Mouse (Mus musculus): Measurements from ENCODE around the gene T2. TPM values are rescaled to one million over a fixed set of nuclear protein-coding genes. Genes with fewer than 3 reads are reported as not detected.

The T2 gene
- polyA plus RNA-seq, 2 experiments, result 0.32 to 2.3 TPM

- H3K4me3 ChIP-seq (replicated peaks; ENCODE audit: low read length), result no peak overlapping the region
- no peak overlapping the region for H3K27ac ChIP-seq (replicated peaks; ENCODE audit: low read depth, low read length)
- H3K9ac ChIP-seq (ENCODE audit: low read depth, low read length, severe bottlenecking), result no peak overlapping the region
- 0 out of 2 replicates have a peak, but pooled peaks cover 7% of the 10 kb centered on the region for H3K27me3 ChIP-seq (ENCODE audit: control insufficient read depth, insufficient read depth, low read length)
- no peak for TF ChIP-seq POLR2A (IDR thresholded peaks at IDR 0.05; ENCODE audit: borderline replicate concordance, extremely low read depth, insufficient read depth, insufficient read length)
- no peaks in the 10 kb centered on the region for H3K36me3 ChIP-seq (ENCODE audit: control insufficient read depth, insufficient read depth, low read length)
- peaks cover 16% of the 10 kb centered on the region for H3K4me1 ChIP-seq (ENCODE audit: control insufficient read depth, insufficient read depth, low read length)
- DNase-seq (ENCODE audit: low spot score) (no peak), ATAC-seq (ENCODE audit: low FRiP score, low read depth) (no peak)
- H3K4me2 ChIP-seq (replicated peaks; ENCODE audit: low read depth, low read length, severe bottlenecking), result no peak overlapping the region
- no peaks in the 10 kb centered on the region for H3K9me3 ChIP-seq (ENCODE audit: control insufficient read depth, low read length)
- 4% methylated on average over 16 of the region's 16 CpGs for WGBS
Observed at GRCm38 (mm10) chr17:8408589-8409295, 53.0 kb downstream of the T2 start.

- no peak for ATAC-seq (ENCODE audit: low FRiP score, low read depth)
Observed at GRCm38 (mm10) chr17:8410330-8410729, 54.5 kb downstream of the T2 start.

GRCm38 (mm10) chr17:8413656-8414055 is 57.9 kb downstream of the T2 start:
- DNase-seq (ENCODE audit: low spot score), result no peak
- Histone ChIP-seq H3K36me3 (ENCODE audit: control insufficient read depth, insufficient read depth, low read length) (no peaks in the 10 kb centered on the region), H3K4me1 (ENCODE audit: control insufficient read depth, insufficient read depth, low read length) (peaks cover 7% of the 10 kb centered on the region), H3K9ac (ENCODE audit: low read depth, low read length, severe bottlenecking) (no peak overlapping the region), H3K27me3 (ENCODE audit: control insufficient read depth, insufficient read depth, low read length) (0 out of 2 replicates have a peak, but pooled peaks cover 7% of the 10 kb centered on the region), H3K9me3 (ENCODE audit: control insufficient read depth, low read length) (no peaks in the 10 kb centered on the region), H3K4me2 (replicated peaks; ENCODE audit: low read depth, low read length, severe bottlenecking) (no peak overlapping the region), H3K4me3 (replicated peaks; ENCODE audit: low read length) (no peak overlapping the region), H3K27ac (replicated peaks; ENCODE audit: low read depth, low read length) (no peak overlapping the region)
- ATAC-seq (ENCODE audit: low FRiP score, low read depth), result no peak
- 51% methylated on average over 5 of the region's 5 CpGs for WGBS
- no peak for TF ChIP-seq POLR2A (IDR thresholded peaks at IDR 0.05; ENCODE audit: borderline replicate concordance, extremely low read depth, insufficient read depth, insufficient read length)

More at GRCm38 (mm10) chr17:8410330-8410729, 54.5 kb downstream of the T2 start:
- no peaks in the 10 kb centered on the region for H3K9me3 ChIP-seq (ENCODE audit: control insufficient read depth, low read length)
- H3K4me1 ChIP-seq (ENCODE audit: control insufficient read depth, insufficient read depth, low read length), result peaks cover 16% of the 10 kb centered on the region
- H3K4me2 ChIP-seq (replicated peaks; ENCODE audit: low read depth, low read length, severe bottlenecking), result no peak overlapping the region
- no peak overlapping the region for H3K9ac ChIP-seq (ENCODE audit: low read depth, low read length, severe bottlenecking)
- 0 out of 2 replicates have a peak, but pooled peaks cover 7% of the 10 kb centered on the region for H3K27me3 ChIP-seq (ENCODE audit: control insufficient read depth, insufficient read depth, low read length)
- H3K27ac ChIP-seq (replicated peaks; ENCODE audit: low read depth, low read length), result no peak overlapping the region
- DNase-seq (ENCODE audit: low spot score), result no peak
- WGBS, result 85% methylated on average over 2 of the region's 2 CpGs
- H3K36me3 ChIP-seq (ENCODE audit: control insufficient read depth, insufficient read depth, low read length), result no peaks in the 10 kb centered on the region
- H3K4me3 ChIP-seq (replicated peaks; ENCODE audit: low read length), result no peak overlapping the region
- no peak for TF ChIP-seq POLR2A (IDR thresholded peaks at IDR 0.05; ENCODE audit: borderline replicate concordance, extremely low read depth, insufficient read depth, insufficient read length)

- Histone ChIP-seq H3K27ac (replicated peaks; ENCODE audit: low read depth, low read length) (no peak overlapping the region), H3K27me3 (ENCODE audit: control insufficient read depth, insufficient read depth, low read length) (no peaks in the 10 kb centered on the region), H3K4me3 (replicated peaks; ENCODE audit: low read length) (no peak overlapping the region), H3K9me3 (ENCODE audit: control insufficient read depth, low read length) (no peaks in the 10 kb centered on the region), H3K4me2 (replicated peaks; ENCODE audit: low read depth, low read length, severe bottlenecking) (no peak overlapping the region), H3K36me3 (ENCODE audit: control insufficient read depth, insufficient read depth, low read length) (no peaks in the 10 kb centered on the region), H3K9ac (ENCODE audit: low read depth, low read length, severe bottlenecking) (no peak overlapping the region), H3K4me1 (ENCODE audit: control insufficient read depth, insufficient read depth, low read length) (no peaks in the 10 kb centered on the region)
- TF ChIP-seq POLR2A (IDR thresholded peaks at IDR 0.05; ENCODE audit: borderline replicate concordance, extremely low read depth, insufficient read depth, insufficient read length), result no peak
- 12% methylated on average over 8 of the region's 8 CpGs for WGBS
- ATAC-seq (ENCODE audit: low FRiP score, low read depth) (no peak), DNase-seq (ENCODE audit: low spot score) (no peak)
Observed at GRCm38 (mm10) chr17:8415533-8415932, 59.7 kb downstream of the T2 start.

GRCm38 (mm10) chr17:8416865-8417264 is 61.1 kb downstream of the T2 start:
- ATAC-seq (ENCODE audit: low FRiP score, low read depth) (no peak), DNase-seq (ENCODE audit: low spot score) (no peak)
- no peak for TF ChIP-seq POLR2A (IDR thresholded peaks at IDR 0.05; ENCODE audit: borderline replicate concordance, extremely low read depth, insufficient read depth, insufficient read length)
- H3K27ac ChIP-seq (replicated peaks; ENCODE audit: low read depth, low read length), result no peak overlapping the region
- no peak overlapping the region for H3K4me2 ChIP-seq (replicated peaks; ENCODE audit: low read depth, low read length, severe bottlenecking)
- H3K4me3 ChIP-seq (replicated peaks; ENCODE audit: low read length), result no peak overlapping the region
- 70% methylated on average over 8 of the region's 8 CpGs for WGBS
- no peaks in the 10 kb centered on the region for H3K27me3 ChIP-seq (ENCODE audit: control insufficient read depth, insufficient read depth, low read length)
- H3K9me3 ChIP-seq (ENCODE audit: control insufficient read depth, low read length), result no peaks in the 10 kb centered on the region
- H3K4me1 ChIP-seq (ENCODE audit: control insufficient read depth, insufficient read depth, low read length), result no peaks in the 10 kb centered on the region
- no peak overlapping the region for H3K9ac ChIP-seq (ENCODE audit: low read depth, low read length, severe bottlenecking)
- no peaks in the 10 kb centered on the region for H3K36me3 ChIP-seq (ENCODE audit: control insufficient read depth, insufficient read depth, low read length)
